Mouse (Mus musculus) CH12.LX (cell line): ENCODE measurements at regions not wholly inside any gene's neighbourhood (a gene's known extent, or its start where the extent isn't known, plus 50 kb on each side); places are given as distances from the start of the nearest gene placed in this dataset.

Source experiments
- DNase-seq: peaks from one replicate; pipeline ENCODE4 v3.0.0-alpha.2; 2013; ENCODE audit errors: extremely low read depth
- H3K27ac ChIP-seq: 2 replicates; pipeline ENCODE4 v1.5.1; 2012; ENCODE audit warnings: low read depth, mild to moderate bottlenecking, control low read depth, moderate library complexity; ENCODE audit not compliant: insufficient read depth
- H3K27me3 ChIP-seq: replicated peaks from 2 replicates; pipeline ENCODE3; 2012; ENCODE audit warnings: inconsistent platforms
- H3K36me3 ChIP-seq, 2 experiments: replicated peaks in 1 of 2; 2 replicates each; pipeline versions ENCODE3 to v1.6.1; 2012; ENCODE audit warnings: inconsistent platforms in 1 of 2, low read length in 1 of 2, mild to moderate bottlenecking in 1 of 2, mixed read lengths in 1 of 2, moderate library complexity in 1 of 2; ENCODE audit not compliant: control insufficient read depth in 1 of 2, insufficient read depth in 1 of 2
- H3K4me1 ChIP-seq, 2 experiments: 2 replicates each; pipeline ENCODE4 v1.6.1; 2012; ENCODE audit warnings: inconsistent platforms in 1 of 2, moderate library complexity in 1 of 2; ENCODE audit not compliant: insufficient read depth in 2 of 2, control insufficient read depth in 1 of 2
- H3K4me2 ChIP-seq: 2 replicates; pipeline ENCODE4 v1.6.1; 2012; ENCODE audit warnings: low read depth, mild to moderate bottlenecking, control low read depth; ENCODE audit not compliant: poor library complexity, insufficient read depth, severe bottlenecking
- H3K4me3 ChIP-seq, 3 experiments: fragments of 150-350 bp in 1 of 3; sonication (generic) in 1 of 3; replicated peaks in 1 of 3; 2 replicates each; pipeline versions ENCODE3 to v1.5.1; 2011 to 2012; ENCODE audit warnings: low read depth in 2 of 3, low read length in 2 of 3, mild to moderate bottlenecking in 2 of 3, moderate library complexity in 2 of 3, control low read depth in 1 of 3, improper control_type of control experiment in 1 of 3, inconsistent platforms in 1 of 3, mixed read lengths in 1 of 3; ENCODE audit not compliant: poor library complexity in 1 of 3
- H3K79me2 ChIP-seq: replicated peaks from 2 replicates; pipeline ENCODE4 v1.6.1; 2012; ENCODE audit warnings: mild to moderate bottlenecking, moderate library complexity; ENCODE audit not compliant: control insufficient read depth, poor library complexity, insufficient read depth, severe bottlenecking; ENCODE audit errors: extremely low read depth
- H3K9ac ChIP-seq: 2 replicates; pipeline ENCODE4 v1.6.1; 2012; ENCODE audit warnings: low read depth, mild to moderate bottlenecking, control low read depth, moderate library complexity; ENCODE audit not compliant: insufficient read depth
- H3K9me3 ChIP-seq: replicated peaks from 2 replicates; pipeline ENCODE3; 2012; ENCODE audit warnings: low read length, inconsistent platforms, mixed read lengths
- CHD1 ChIP-seq: IDR thresholded peaks from 2 replicates; pipeline ENCODE4 v1.6.1; 2012; ENCODE audit warnings: low read depth, low read length, improper control_type of control experiment, inconsistent platforms
- CHD2 ChIP-seq: IDR thresholded peaks from 2 replicates; pipeline ENCODE4 v1.6.1; 2011; ENCODE audit warnings: low read length, improper control_type of control experiment
- CTCF ChIP-seq, 2 experiments: IDR thresholded peaks in 1 of 2; conservative IDR thresholded peaks in 1 of 2; 2 replicates each; pipeline ENCODE4 v1.5.1; 2011 to 2012; ENCODE audit warnings: low read depth in 2 of 2, low read length in 2 of 2, improper control_type of control experiment in 1 of 2, inconsistent platforms in 1 of 2, mild to moderate bottlenecking in 1 of 2, moderate library complexity in 1 of 2
- E2F4 ChIP-seq: IDR thresholded peaks from 2 replicates; pipeline ENCODE4 v1.6.1; 2011; ENCODE audit warnings: low read depth, low read length, improper control_type of control experiment; ENCODE audit not compliant: insufficient replicate concordance
- ELF1 ChIP-seq: IDR thresholded peaks from 2 replicates; pipeline ENCODE4 v1.6.1; 2014; ENCODE audit warnings: low read depth, mild to moderate bottlenecking, inconsistent platforms, low read length, improper control_type of control experiment
- HCFC1 ChIP-seq: IDR thresholded peaks from 2 replicates; pipeline ENCODE4 v1.6.1; 2012; ENCODE audit warnings: low read depth, mild to moderate bottlenecking, inconsistent platforms, low read length, improper control_type of control experiment
- IRF4 ChIP-seq: IDR thresholded peaks from 2 replicates; pipeline ENCODE4 v1.6.1; 2014; ENCODE audit warnings: low read depth, mild to moderate bottlenecking, inconsistent platforms, low read length, improper control_type of control experiment
- JUN ChIP-seq: IDR thresholded peaks from 2 replicates; pipeline ENCODE4 v1.6.1; 2011; ENCODE audit warnings: low read depth, mild to moderate bottlenecking, low read length, improper control_type of control experiment, moderate library complexity; ENCODE audit not compliant: insufficient read depth
- JUND ChIP-seq: conservative IDR thresholded peaks from 2 replicates; pipeline ENCODE4 v1.6.1; 2011; ENCODE audit warnings: low read depth, low read length, improper control_type of control experiment
- MAFK ChIP-seq: IDR thresholded peaks from 2 replicates; pipeline ENCODE4 v1.6.1; 2011; ENCODE audit warnings: low read length, improper control_type of control experiment; ENCODE audit not compliant: insufficient replicate concordance
- MAX ChIP-seq: IDR thresholded peaks from 2 replicates; pipeline ENCODE4 v1.6.1; 2011; ENCODE audit warnings: low read length, improper control_type of control experiment
- MAZ ChIP-seq: IDR thresholded peaks from 2 replicates; pipeline ENCODE4 v1.6.1; 2012; ENCODE audit warnings: low read depth, mild to moderate bottlenecking, inconsistent platforms, low read length, improper control_type of control experiment, moderate library complexity
- MEF2A ChIP-seq: IDR thresholded peaks from 2 replicates; pipeline ENCODE4 v1.6.1; 2014; ENCODE audit warnings: low read depth, mild to moderate bottlenecking, inconsistent platforms, low read length, improper control_type of control experiment, borderline replicate concordance
- MXI1 ChIP-seq: IDR thresholded peaks from 2 replicates; pipeline ENCODE4 v1.6.1; 2011; ENCODE audit warnings: mild to moderate bottlenecking, low read depth, low read length, improper control_type of control experiment
- NELFE ChIP-seq: IDR thresholded peaks from 2 replicates; pipeline ENCODE4 v1.6.1; 2011; ENCODE audit warnings: low read depth, low read length, improper control_type of control experiment
- NRF1 ChIP-seq: IDR thresholded peaks from 2 replicates; pipeline ENCODE4 v1.6.1; 2014; ENCODE audit warnings: low read depth, mild to moderate bottlenecking, inconsistent platforms, low read length, improper control_type of control experiment, moderate library complexity
- PAX5 ChIP-seq: IDR thresholded peaks from 2 replicates; pipeline ENCODE4 v1.6.1; 2012; ENCODE audit warnings: low read length, inconsistent platforms, mixed read lengths
- POLR2A ChIP-seq: IDR thresholded peaks from 2 replicates; pipeline ENCODE4 v1.6.1; 2011; ENCODE audit warnings: low read depth, mild to moderate bottlenecking, improper control_type of control experiment, low read length
- POLR2AphosphoS2 ChIP-seq: IDR thresholded peaks from 2 replicates; pipeline ENCODE4 v1.6.1; 2011; ENCODE audit warnings: low read depth, low read length, improper control_type of control experiment
- RAD21 ChIP-seq: IDR thresholded peaks from 2 replicates; pipeline ENCODE4 v1.6.1; 2011; ENCODE audit warnings: low read depth, mild to moderate bottlenecking, low read length, improper control_type of control experiment, moderate library complexity
- SIN3A ChIP-seq: IDR thresholded peaks from 2 replicates; pipeline ENCODE4 v1.6.1; 2012; ENCODE audit warnings: low read length, improper control_type of control experiment, inconsistent platforms
- SMC3 ChIP-seq: IDR thresholded peaks from 2 replicates; pipeline ENCODE4 v1.6.1; 2011; ENCODE audit warnings: low read depth, low read length, improper control_type of control experiment
- TBP ChIP-seq: conservative IDR thresholded peaks from 2 replicates; pipeline ENCODE4 v1.6.1; 2011; ENCODE audit warnings: low read depth, low read length, improper control_type of control experiment
- TCF12 ChIP-seq: IDR thresholded peaks from 2 replicates; pipeline ENCODE4 v1.6.1; 2014; ENCODE audit warnings: low read depth, mild to moderate bottlenecking, inconsistent platforms, low read length, improper control_type of control experiment
- UBTF ChIP-seq: IDR thresholded peaks from 2 replicates; pipeline ENCODE4 v1.6.1; 2012; ENCODE audit warnings: low read depth, mild to moderate bottlenecking, inconsistent platforms, low read length, improper control_type of control experiment, moderate library complexity
- USF1 ChIP-seq: IDR thresholded peaks from 2 replicates; pipeline ENCODE4 v1.6.1; 2014; ENCODE audit warnings: low read depth, mild to moderate bottlenecking, inconsistent platforms, low read length, improper control_type of control experiment
- ZC3H11A ChIP-seq: IDR thresholded peaks from 2 replicates; pipeline ENCODE4 v1.6.1; 2012; ENCODE audit warnings: low read depth, mild to moderate bottlenecking, inconsistent platforms, low read length, improper control_type of control experiment
- ZKSCAN1 ChIP-seq: IDR thresholded peaks from 2 replicates; pipeline ENCODE4 v1.6.1; 2012; ENCODE audit warnings: low read depth, inconsistent platforms, low read length, improper control_type of control experiment, borderline replicate concordance
- dilution Hi-C: fragments of 300-500 bp; cut with MboI; formaldehyde crosslinking; loops from 2 replicates; pipeline ENCODE4 v1.14.3; 2020; ENCODE audit warnings: low sequenced_read_pairs; ENCODE audit not compliant: extremely low pct_unique_long_range_greater_than_20kb, extremely low pct_ligation_motif_present
- in situ Hi-C: fragments of 300-500 bp; cut with MboI; formaldehyde crosslinking; loops from 3 replicates; pipeline ENCODE4 v1.14.3; 2019; ENCODE audit warnings: low sequenced_read_pairs, low pct_ligation_motif_present, low pct_unique_long_range_greater_than_20kb, mixed read lengths

GRCm38 (mm10) chr12:98050934-98051333 is 208.3 kb downstream of the Galc start:
- Histone ChIP-seq H3K4me3 (no peak overlapping the region), H3K36me3 (no peaks in the 10 kb centered on the region), H3K4me1 (no peaks in the 10 kb centered on the region), H3K4me2 (no peak overlapping the region)
- dilution Hi-C loops: no loop called here
- DNase-seq: no peak
- in situ Hi-C loops: no loop called here
- no peak for TF ChIP-seq JUN
- no peak for TF ChIP-seq SIN3A
- TF ChIP-seq UBTF: no peak
- TF ChIP-seq MAFK: no peak
- no peak for TF ChIP-seq JUND
- TF ChIP-seq POLR2A: no peak
- no peak for TF ChIP-seq CTCF (conservative IDR thresholded peaks at IDR 0.05 in 1 of 2, IDR thresholded peaks at IDR 0.05 in 1 of 2; ENCODE audit: low read depth in 2 of 2, low read length in 2 of 2)
- TF ChIP-seq USF1: no peak
- no peak for TF ChIP-seq RAD21
- TF ChIP-seq POLR2AphosphoS2: no peak
- TF ChIP-seq ELF1: no peak
- TF ChIP-seq PAX5: no peak
- TF ChIP-seq MEF2A: no peak
- no peak for TF ChIP-seq CHD2
- no peak for TF ChIP-seq MAX
- TF ChIP-seq ZC3H11A: no peak
- TF ChIP-seq NRF1: no peak
- TF ChIP-seq, all 38 proteins: peak for 0
- no peak overlapping the region for H3K27ac ChIP-seq
- H3K79me2 ChIP-seq: no peaks in the 10 kb centered on the region
- H3K9ac ChIP-seq: no peak overlapping the region
- no peaks in the 10 kb centered on the region for H3K9me3 ChIP-seq
- H3K27me3 ChIP-seq: no peaks in the 10 kb centered on the region

DNA sequence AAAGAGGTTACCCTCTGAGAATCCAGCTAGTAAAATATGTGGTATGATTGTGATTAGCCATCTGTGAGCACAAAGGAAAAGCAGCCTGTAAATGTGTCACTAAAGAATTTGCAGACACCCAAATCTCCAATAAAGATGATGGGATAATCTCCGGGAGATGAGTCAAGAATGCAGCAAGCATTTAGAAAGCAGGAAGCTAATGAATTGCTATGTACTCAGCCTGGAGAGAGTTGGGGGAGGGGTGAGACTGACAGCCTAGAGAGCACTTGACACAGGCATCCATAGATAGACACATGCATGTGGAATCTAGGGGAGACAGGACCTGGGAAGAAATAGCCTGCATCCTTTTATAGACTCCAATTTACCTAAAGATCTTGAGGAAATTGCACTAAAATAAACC is 208.8 kb downstream of the Galc start:
- H3K27ac ChIP-seq: no peak overlapping the region
- no peak for DNase-seq
- no peaks in the 10 kb centered on the region for H3K27me3 ChIP-seq
- no peaks in the 10 kb centered on the region for H3K79me2 ChIP-seq
- H3K36me3 ChIP-seq: no peaks in the 10 kb centered on the region
- no peak overlapping the region for H3K9ac ChIP-seq
- no peak overlapping the region for H3K4me2 ChIP-seq
- no peaks in the 10 kb centered on the region for H3K4me1 ChIP-seq
- TF ChIP-seq MEF2A (no peak), MAZ (no peak), ZKSCAN1 (no peak), TCF12 (no peak), MXI1 (no peak), CHD1 (no peak), MAX (no peak), PAX5 (no peak), IRF4 (no peak), TBP (no peak), SMC3 (no peak), HCFC1 (no peak), NELFE (no peak), RAD21 (no peak), E2F4 (no peak)
- dilution Hi-C loops (no loop called here), in situ Hi-C loops (no loop called here)
- H3K4me3 ChIP-seq: no peak overlapping the region
- H3K9me3 ChIP-seq: no peaks in the 10 kb centered on the region
